Mouse (Mus musculus) stomach, postnatal 0 days (tissue): ENCODE data around the gene Atxn1. TPM values are rescaled to one million over a fixed set of nuclear protein-coding genes. Genes with fewer than 3 reads are reported as not detected.

Experiments
- ATAC-seq: fragments of 200-750 bp; cut with Nextera tagmentation; 2 replicates; pipeline ENCODE4 v1.8.0; 2017; ENCODE audit not compliant: low FRiP score, low TSS enrichment
- DNase-seq: peaks from one replicate; pipeline ENCODE4 v3.0.0-alpha.2; 2016; ENCODE audit warnings: low spot score
- H3K27ac ChIP-seq: fragments of 300-500 bp; sonication (generic); replicated peaks from 2 replicates; pipeline ENCODE4 v1.5.1; 2014; ENCODE audit warnings: mild to moderate bottlenecking, control low read depth
- H3K27me3 ChIP-seq: fragments of 300-500 bp; sonication (generic); 2 replicates; pipeline ENCODE4 v1.6.1; 2014; ENCODE audit warnings: low read length; ENCODE audit not compliant: control insufficient read depth, insufficient read depth
- H3K36me3 ChIP-seq: fragments of 300-500 bp; sonication (generic); 2 replicates; pipeline ENCODE4 v1.6.1; 2014; ENCODE audit warnings: low read length, mixed read lengths; ENCODE audit not compliant: control insufficient read depth, insufficient read depth
- H3K4me1 ChIP-seq: fragments of 300-500 bp; sonication (generic); replicated peaks from 2 replicates; pipeline ENCODE4 v1.6.1; 2014; ENCODE audit warnings: antibody characterized with exemption; ENCODE audit not compliant: control insufficient read depth, insufficient read depth
- H3K4me2 ChIP-seq: fragments of 300-500 bp; sonication (generic); replicated peaks from 2 replicates; pipeline ENCODE4 v1.6.1; 2014; ENCODE audit warnings: low read depth, mild to moderate bottlenecking, control low read depth, moderate library complexity
- H3K4me3 ChIP-seq: fragments of 300-500 bp; sonication (generic); 2 replicates; pipeline ENCODE4 v1.5.1; 2014; ENCODE audit warnings: low read depth, low read length, control low read depth
- H3K9ac ChIP-seq: fragments of 300-500 bp; sonication (generic); 2 replicates; pipeline ENCODE4 v1.6.1; 2014; ENCODE audit warnings: mild to moderate bottlenecking, low read length, control low read depth, mixed read lengths
- H3K9me3 ChIP-seq: fragments of 300-500 bp; sonication (generic); 2 replicates; pipeline ENCODE4 v1.6.1; 2016; ENCODE audit warnings: low read length; ENCODE audit not compliant: control insufficient read depth
- CTCF ChIP-seq: IDR thresholded peaks from 2 replicates; pipeline ENCODE4 v1.5.1; 2016; ENCODE audit warnings: antibody characterized with exemption, low read depth, mild to moderate bottlenecking, moderate library complexity
- EP300 ChIP-seq: optimal IDR thresholded peaks from 2 replicates; pipeline ENCODE3; 2016; ENCODE audit warnings: antibody characterized with exemption
- WGBS: fragments of 180-500 bp; shearing (Covaris S2); extraction: QIAGEN DNeasy Blood & Tissue Kit; methylation state at CpG from one replicate; pipeline ENCODE4 v1.1.7; 2014; 5-methylcytosine and 5-hydroxymethylcytosine counted together
- polyA plus RNA-seq: library from polyadenylated mRNA; unstranded; fragments of >200 nt; fragmentation: Nextera tagmentation; extraction: Ambion mirVana; gene quantifications from 2 replicates; pipeline ENCODE4 v1.2.1, GENCODE M21; 2015

Gene Atxn1
- polyA plus RNA-seq, 1 experiment from 2014 or later: 7.0 TPM

DNA sequence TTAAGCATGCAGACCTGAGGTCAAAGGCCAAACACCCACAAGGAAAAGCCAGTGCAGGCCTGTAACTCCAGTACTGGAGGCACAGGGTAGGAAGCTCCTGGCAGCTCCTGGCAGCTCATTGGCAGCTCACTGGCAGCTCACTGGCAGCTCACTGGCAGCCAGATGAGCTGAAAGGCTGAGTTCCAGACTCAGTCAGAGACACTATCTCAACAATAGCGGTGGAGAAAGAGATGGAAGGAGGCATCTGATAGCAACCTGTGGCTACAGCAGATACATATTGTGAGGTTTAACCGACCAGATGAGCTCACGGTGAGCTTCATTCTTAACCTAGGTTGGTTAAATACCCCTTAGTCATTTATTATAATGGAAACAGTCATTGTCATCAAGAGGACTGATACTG lies 328.4 kb downstream of the Atxn1 start:
- 84% methylated on average over 3 of the region's 3 CpGs for WGBS
- Histone ChIP-seq H3K4me3 (no peak overlapping the region), H3K27ac (no peak overlapping the region), H3K4me2 (no peak overlapping the region), H3K4me1 (no peaks in the 10 kb centered on the region), H3K36me3 (no peaks in the 10 kb centered on the region), H3K9ac (no peak overlapping the region), H3K9me3 (no peaks in the 10 kb centered on the region), H3K27me3 (no peaks in the 10 kb centered on the region)
- TF ChIP-seq EP300 (no peak), CTCF (no peak)
- no peak for ATAC-seq
- no peak for DNase-seq

DNA sequence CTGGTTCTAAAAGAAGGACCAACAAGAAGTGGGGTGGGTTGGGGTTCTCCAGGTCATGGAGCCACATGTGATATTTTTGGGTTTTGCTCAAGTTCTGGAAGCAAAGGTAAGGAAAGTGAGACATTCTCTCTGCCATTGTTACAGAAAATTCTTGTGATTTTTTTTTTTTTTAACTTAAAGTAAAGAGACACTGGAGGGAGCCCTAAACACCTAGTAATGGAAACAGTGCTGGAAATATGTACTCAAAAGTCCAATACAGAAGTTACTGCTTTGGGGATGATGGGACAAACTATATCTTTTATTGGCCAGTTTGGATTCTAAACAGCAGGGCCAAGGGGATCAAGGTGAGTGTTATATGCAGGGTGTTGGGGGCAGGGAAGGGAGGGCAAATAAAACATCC lies 330.9 kb downstream of the Atxn1 start:
- H3K4me3 ChIP-seq: no peak overlapping the region
- no peaks in the 10 kb centered on the region for H3K36me3 ChIP-seq
- TF ChIP-seq EP300 (no peak), CTCF (peak; percentile 14; the same call in 1 of the 2 replicates)
- H3K9ac ChIP-seq: no peak overlapping the region
- no peaks in the 10 kb centered on the region for H3K9me3 ChIP-seq
- no peaks in the 10 kb centered on the region for H3K4me1 ChIP-seq
- no peak overlapping the region for H3K4me2 ChIP-seq
- no peaks in the 10 kb centered on the region for H3K27me3 ChIP-seq
- no peak overlapping the region for H3K27ac ChIP-seq
- ATAC-seq: no peak
- no peak for DNase-seq

- 85% methylated on average over 3 of the region's 3 CpGs for WGBS
- Histone ChIP-seq H3K4me2 (no peak overlapping the region), H3K9me3 (no peaks in the 10 kb centered on the region), H3K27me3 (no peaks in the 10 kb centered on the region), H3K9ac (no peak overlapping the region), H3K36me3 (no peaks in the 10 kb centered on the region), H3K27ac (no peak overlapping the region), H3K4me1 (no peaks in the 10 kb centered on the region), H3K4me3 (no peak overlapping the region)
- DNase-seq: no peak
- ATAC-seq: no peak
- TF ChIP-seq EP300 (no peak), CTCF (peak; percentile 62)
Observed at GRCm38 (mm10) chr13:45632133-45632532, 332.7 kb downstream of the Atxn1 start.

- no peak overlapping the region for H3K4me3 ChIP-seq
- H3K9ac ChIP-seq: no peak overlapping the region
- H3K27me3 ChIP-seq: no peaks in the 10 kb centered on the region
- no peak overlapping the region for H3K27ac ChIP-seq
- no peak for ATAC-seq
- 71% methylated on average over 12 of the region's 12 CpGs for WGBS
- H3K9me3 ChIP-seq: no peaks in the 10 kb centered on the region
- H3K4me1 ChIP-seq: no peaks in the 10 kb centered on the region
- no peak for TF ChIP-seq EP300
- TF ChIP-seq CTCF: no peak
- H3K36me3 ChIP-seq: no peaks in the 10 kb centered on the region
- no peak overlapping the region for H3K4me2 ChIP-seq
- no peak for DNase-seq
Observed at GRCm38 (mm10) chr13:45630518-45631290, 334.1 kb downstream of the Atxn1 start.

DNA sequence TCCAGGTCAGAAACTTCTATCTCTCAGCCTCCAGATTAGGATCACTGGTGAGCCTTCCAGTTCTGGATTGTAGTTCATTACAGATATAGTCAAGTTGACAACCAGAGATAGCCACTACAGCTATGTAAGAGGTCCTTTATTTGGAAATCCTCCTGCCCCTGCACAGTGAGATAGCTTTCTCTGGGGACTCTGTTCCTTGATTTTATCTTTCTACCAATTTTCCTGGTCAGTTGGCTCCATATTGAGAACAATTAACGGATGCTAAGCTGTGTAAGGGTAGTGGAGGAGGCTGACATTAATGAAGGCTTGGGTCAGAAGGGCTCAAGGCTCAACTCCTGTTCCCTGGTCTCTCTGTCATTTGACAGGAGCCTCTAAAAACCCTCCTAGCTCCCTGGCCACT lies 335.1 kb downstream of the Atxn1 start:
- no peak overlapping the region for H3K27ac ChIP-seq
- 88% methylated on average over 1 of the region's 1 CpGs for WGBS
- H3K4me2 ChIP-seq: no peak overlapping the region
- H3K4me3 ChIP-seq: no peak overlapping the region
- no peak overlapping the region for H3K9ac ChIP-seq
- H3K36me3 ChIP-seq: no peaks in the 10 kb centered on the region
- TF ChIP-seq CTCF (no peak), EP300 (no peak)
- no peak for ATAC-seq
- H3K4me1 ChIP-seq: no peaks in the 10 kb centered on the region
- no peaks in the 10 kb centered on the region for H3K9me3 ChIP-seq
- H3K27me3 ChIP-seq: no peaks in the 10 kb centered on the region
- DNase-seq: no peak

DNA sequence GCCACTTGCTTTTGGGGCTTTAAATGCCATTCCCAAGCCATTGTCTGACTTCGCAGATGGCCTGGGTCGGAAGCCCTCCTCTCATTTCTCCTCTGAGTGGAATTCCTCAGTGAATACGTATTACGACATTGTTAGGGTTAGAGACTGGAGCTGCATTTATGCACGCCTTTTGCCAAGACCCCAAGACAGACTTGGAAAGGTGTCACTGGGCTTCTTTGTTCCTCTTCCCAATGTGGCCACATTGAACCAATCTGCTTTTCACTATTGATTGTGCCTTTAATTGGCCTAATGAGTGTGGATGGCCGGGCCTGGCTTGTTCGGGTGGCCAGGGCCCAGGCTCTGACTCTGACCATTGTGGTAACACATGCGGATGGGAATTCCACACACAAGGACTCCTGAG lies 336.5 kb downstream of the Atxn1 start:
- no peaks in the 10 kb centered on the region for H3K9me3 ChIP-seq
- no peak for ATAC-seq
- no peak overlapping the region for H3K9ac ChIP-seq
- no peak overlapping the region for H3K4me3 ChIP-seq
- H3K4me2 ChIP-seq: no peak overlapping the region
- TF ChIP-seq CTCF (no peak), EP300 (no peak)
- WGBS: 85% methylated on average over 8 of the region's 8 CpGs
- H3K4me1 ChIP-seq: no peaks in the 10 kb centered on the region
- no peak overlapping the region for H3K27ac ChIP-seq
- no peak for DNase-seq
- H3K27me3 ChIP-seq: no peaks in the 10 kb centered on the region
- H3K36me3 ChIP-seq: no peaks in the 10 kb centered on the region
